ENCODE assay signal across 13 mouse cellular contexts in the genomic region with DNA sequence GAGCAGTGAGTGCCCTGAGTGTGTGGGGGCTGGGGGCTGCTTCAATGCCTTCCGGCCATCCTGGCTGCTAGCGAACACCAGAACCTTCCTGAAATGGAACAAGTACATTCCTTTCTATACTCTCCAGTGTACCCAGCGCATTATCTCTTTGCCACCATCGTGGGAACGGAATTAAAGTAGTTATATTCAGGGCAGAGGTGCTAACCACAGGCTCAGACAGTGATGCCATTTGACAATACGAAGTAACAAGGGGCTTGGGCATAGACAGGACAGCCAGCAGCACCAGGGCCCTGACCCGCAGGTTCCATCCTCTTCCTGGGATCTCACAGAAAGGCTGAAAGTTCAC. TPM values are rescaled to one million over a fixed set of nuclear protein-coding genes. Genes with fewer than 3 reads are reported as not detected.
DNase-seq lines count a peak whose midpoint lies in the region; ATAC-seq and TF ChIP-seq lines count a peak whose summit lies in the region.
"Had no signal": no experiment of that assay in that cellular context is flagged by ENCODE, and none has a peak within 500 bp of the region (broad histone marks: within the 10 kb centered on the region; RNA-seq: fewer than 3 reads in every experiment).

No protein-coding gene starts in this region.

- no peak for TF ChIP-seq CTCF in heart, adult 2 months (IDR thresholded peaks at IDR 0.05)
- TF ChIP-seq CTCF in forebrain, postnatal 0 days (IDR thresholded peaks at IDR 0.05; ENCODE audit: low read depth): no peak

- H3K4me1 ChIP-seq in heart, adult 2 months (ENCODE audit: control insufficient read depth, insufficient read depth, low read length): peaks cover 34% of the 10 kb centered on the region
- H3K4me1 ChIP-seq in kidney, embryonic 16.5 days (ENCODE audit: insufficient read depth, low read length): peaks cover 13% of the 10 kb centered on the region
- no peaks in the 10 kb centered on the region for H3K4me1 ChIP-seq in forebrain, postnatal 0 days (ENCODE audit: insufficient read depth)
- H3K4me1 ChIP-seq in midbrain, embryonic 13.5 days (replicated peaks): no peaks in the 10 kb centered on the region
- H3K4me1 ChIP-seq: forebrain, embryonic 12.5 days; midbrain, embryonic 12.5 days; neural tube, embryonic 15.5 days had no signal

- H3K79me2 ChIP-seq in heart, adult 2 months (replicated peaks; ENCODE audit: control insufficient read depth, insufficient read depth, low read length): no peaks in the 10 kb centered on the region

- peak overlapping the region; percentile 89 for H3K27ac ChIP-seq in heart, adult 2 months
- H3K27ac ChIP-seq in kidney, embryonic 16.5 days (ENCODE audit: low read length): peak overlapping the region; percentile 69
- no peak overlapping the region for H3K27ac ChIP-seq in forebrain, postnatal 0 days (ENCODE audit: low read depth, low read length)
- H3K27ac ChIP-seq in midbrain, embryonic 13.5 days: no peak overlapping the region
- H3K27ac ChIP-seq: forebrain, embryonic 12.5 days; midbrain, embryonic 12.5 days; neural tube, embryonic 15.5 days had no signal

- no peaks in the 10 kb centered on the region for H3K9me3 ChIP-seq in kidney, embryonic 16.5 days (ENCODE audit: low read length)
- no peaks in the 10 kb centered on the region for H3K9me3 ChIP-seq in forebrain, postnatal 0 days (ENCODE audit: low read length)
- H3K9me3 ChIP-seq in midbrain, embryonic 13.5 days: no peaks in the 10 kb centered on the region
- H3K9me3 ChIP-seq: forebrain, embryonic 12.5 days; midbrain, embryonic 12.5 days; neural tube, embryonic 15.5 days had no signal

- no peaks in the 10 kb centered on the region for H3K27me3 ChIP-seq in heart, adult 2 months (ENCODE audit: control insufficient read depth, insufficient read depth, low read length)
- H3K27me3 ChIP-seq in kidney, embryonic 16.5 days (ENCODE audit: insufficient read depth, low read length): no peaks in the 10 kb centered on the region
- no peaks in the 10 kb centered on the region for H3K27me3 ChIP-seq in forebrain, postnatal 0 days (ENCODE audit: insufficient read depth, low read length)
- no peaks in the 10 kb centered on the region for H3K27me3 ChIP-seq in midbrain, embryonic 13.5 days
- H3K27me3 ChIP-seq: forebrain, embryonic 12.5 days; midbrain, embryonic 12.5 days; neural tube, embryonic 15.5 days; Patski had no signal

- DNase-seq in heart, adult 2 months: peak in 1 of 2 experiments; percentile 32
- no peak for DNase-seq in heart, adult 11 months
- DNase-seq in kidney, adult 11 months: no peak
- no peak for DNase-seq in forebrain, postnatal 0 days
- DNase-seq: cerebellum, adult 18-20 months had no signal

- TF ChIP-seq EP300 in heart, adult 2 months (IDR thresholded peaks at IDR 0.05; ENCODE audit: insufficient read depth, low read depth, low read length): no peak

- no peak overlapping the region for H3K4me2 ChIP-seq in kidney, embryonic 16.5 days (replicated peaks; ENCODE audit: low read depth, low read length)
- H3K4me2 ChIP-seq in forebrain, postnatal 0 days (ENCODE audit: low read depth): no peak overlapping the region
- no peak overlapping the region for H3K4me2 ChIP-seq in midbrain, embryonic 13.5 days (replicated peaks)
- H3K4me2 ChIP-seq: forebrain, embryonic 12.5 days; midbrain, embryonic 12.5 days; neural tube, embryonic 15.5 days had no signal

- peak overlapping the region; percentile 2; the same call in 1 of the 2 replicates for H3K9ac ChIP-seq in heart, adult 2 months (ENCODE audit: low read depth, low read length)
- H3K9ac ChIP-seq in kidney, embryonic 16.5 days (replicated peaks; ENCODE audit: low read length): no peak overlapping the region
- H3K9ac ChIP-seq in forebrain, postnatal 0 days: no peak overlapping the region
- H3K9ac ChIP-seq in midbrain, embryonic 13.5 days (replicated peaks): no peak overlapping the region
- H3K9ac ChIP-seq: forebrain, embryonic 12.5 days; midbrain, embryonic 12.5 days; neural tube, embryonic 15.5 days had no signal

- 55% methylated on average over 7 of the region's 7 CpGs for WGBS in heart, adult 2 months
- WGBS in kidney, embryonic 16.5 days: 86% methylated on average over 7 of the region's 7 CpGs
- 92% methylated on average over 7 of the region's 7 CpGs for WGBS in forebrain, postnatal 0 days
- 90% methylated on average over 7 of the region's 7 CpGs for WGBS in midbrain, embryonic 13.5 days

- intact Hi-C loops in heart, adult 2 months (cut with DNase I): no loop called here

- H3K4me3 ChIP-seq in heart, adult 2 months: no peak overlapping the region
- no peak overlapping the region for H3K4me3 ChIP-seq in kidney, embryonic 16.5 days (ENCODE audit: low read length)
- H3K4me3 ChIP-seq in forebrain, postnatal 0 days (ENCODE audit: low read depth, low read length): no peak overlapping the region
- no peak overlapping the region for H3K4me3 ChIP-seq in midbrain, embryonic 13.5 days (replicated peaks)
- H3K4me3 ChIP-seq: forebrain, embryonic 12.5 days; midbrain, embryonic 12.5 days; neural tube, embryonic 15.5 days had no signal

- TF ChIP-seq POLR2A in heart, adult 2 months (IDR thresholded peaks at IDR 0.05; ENCODE audit: insufficient read depth, low read depth, low read length): no peak

- no peak for ATAC-seq in kidney, embryonic 16.5 days (ENCODE audit: low FRiP score, low TSS enrichment)
- peak; percentile 17 for ATAC-seq in CD4-positive, CD25-positive, alpha-beta regulatory T cell, adult 4 months
- peak; percentile 8 for ATAC-seq in inflammation-experienced regulatory T-cells, adult 6 months
- ATAC-seq in forebrain, postnatal 0 days: no peak
- no peak for ATAC-seq in midbrain, embryonic 13.5 days
- ATAC-seq: Patski had no signal

- H3K36me3 ChIP-seq in heart, adult 2 months (ENCODE audit: control insufficient read depth, insufficient read depth, low read length): peaks cover 7% of the 10 kb centered on the region
- peaks cover 27% of the 10 kb centered on the region for H3K36me3 ChIP-seq in kidney, embryonic 16.5 days (ENCODE audit: insufficient read depth, low read length)
- H3K36me3 ChIP-seq in forebrain, postnatal 0 days (ENCODE audit: insufficient read depth): peaks cover 65% of the 10 kb centered on the region
- H3K36me3 ChIP-seq in midbrain, embryonic 13.5 days: peaks cover 74% of the 10 kb centered on the region

RNA-seq across cellular contexts. Expression of a gene that starts 34.8 kb away (rescaled TPM):
- total RNA-seq in heart, adult 2 months (2021): 10 to 100 TPM; 76.0 to 92.7 TPM
- polyA plus RNA-seq in heart, adult 2 months (2012; rRNA removed): 21.1 and 42.6 TPM in 2 replicates
- polyA plus RNA-seq in kidney, embryonic 16.5 days (2015; fragmentation: Nextera tagmentation; extraction: Ambion mirVana): 10.1 and 10.4 TPM in 2 replicates
- polyA plus RNA-seq in CD4-positive, CD25-positive, alpha-beta regulatory T cell, adult 4 months (2017; shearing (Covaris generic)): 10 to 100 TPM; 17.1 to 31.0 TPM
- 10 to 100 TPM; 21.0 to 28.1 (median 24.3) TPM for polyA plus RNA-seq in inflammation-experienced regulatory T-cells, adult 6 months (2017; shearing (Covaris generic))
- total RNA-seq in forebrain, postnatal 0 days (2014; rRNA removed): 3.8 and 4.0 TPM in 2 replicates
- 9.5 and 10.1 TPM in 2 replicates for polyA plus RNA-seq in forebrain, postnatal 0 days (2015; fragmentation: Nextera tagmentation; extraction: Ambion mirVana)
- polyA plus RNA-seq in midbrain, embryonic 13.5 days (2015; fragmentation: Nextera tagmentation; extraction: Ambion mirVana): 2.7 and 4.3 TPM in 2 replicates

RNA-seq across cellular contexts. Expression of a gene that starts 48.6 kb away (rescaled TPM):
- total RNA-seq in heart, adult 2 months (2021): 1 to 10 TPM; 6.7 to 8.5 TPM
- 1.1 and 2.9 TPM in 2 replicates for polyA plus RNA-seq in heart, adult 2 months (2012; rRNA removed)
- 30.6 and 40.7 TPM in 2 replicates for polyA plus RNA-seq in kidney, embryonic 16.5 days (2015; fragmentation: Nextera tagmentation; extraction: Ambion mirVana)
- 10 to 100 TPM in 1 of 2 experiments, 1 to 10 TPM in 1; 7.1 to 12.4 TPM for polyA plus RNA-seq in CD4-positive, CD25-positive, alpha-beta regulatory T cell, adult 4 months (2017; shearing (Covaris generic))
- 100 to 1,000 TPM in 1 of 3 experiments, 10 to 100 TPM in 2; 20.4 to 115 (median 45.5) TPM for polyA plus RNA-seq in inflammation-experienced regulatory T-cells, adult 6 months (2017; shearing (Covaris generic))
- 4.5 and 4.7 TPM in 2 replicates for total RNA-seq in forebrain, postnatal 0 days (2014; rRNA removed)
- 14.9 and 15.4 TPM in 2 replicates for polyA plus RNA-seq in forebrain, postnatal 0 days (2015; fragmentation: Nextera tagmentation; extraction: Ambion mirVana)
- 19.3 and 19.8 TPM in 2 replicates for polyA plus RNA-seq in midbrain, embryonic 13.5 days (2015; fragmentation: Nextera tagmentation; extraction: Ambion mirVana)

Comparison
In these comparisons a context has a peak if more than half of its experiments do, and no peak if none do; other contexts are left out.
1. H3K27ac ChIP-seq: peak in heart, adult 2 months (single experiment) and kidney, embryonic 16.5 days (single experiment); none in forebrain, postnatal 0 days (single experiment) and midbrain, embryonic 13.5 days (single experiment).
2. ATAC-seq: peak in CD4-positive, CD25-positive, alpha-beta regulatory T cell, adult 4 months (single experiment) and inflammation-experienced regulatory T-cells, adult 6 months (single experiment); none in kidney, embryonic 16.5 days (single experiment), forebrain, postnatal 0 days (single experiment) and midbrain, embryonic 13.5 days (single experiment).